Comparison of ENCODE assay signal across 8 mouse cellular contexts in genomic region chr6:21984990-21985731, GRCm38 (mm10). TPM values are rescaled to one million over a fixed set of nuclear protein-coding genes. Genes with fewer than 3 reads are reported as not detected.
DNase-seq lines count a peak whose midpoint lies in the region; ATAC-seq and TF ChIP-seq lines count a peak whose summit lies in the region.

No protein-coding gene starts in this region.

- H3K4me2 ChIP-seq in forebrain, embryonic 16.5 days (ENCODE audit: low read length), result peak overlapping the region; percentile 98
- H3K4me2 ChIP-seq in hindbrain, embryonic 14.5 days (replicated peaks), result peak overlapping the region; percentile 94

- WGBS in forebrain, embryonic 16.5 days, result 8% methylated on average over 16 of the region's 16 CpGs
- WGBS in hindbrain, embryonic 14.5 days, result 12% methylated on average over 16 of the region's 16 CpGs

- ATAC-seq in forebrain, embryonic 16.5 days, result peak; percentile 38; the same call in 1 of the 2 replicates
- ATAC-seq in hindbrain, embryonic 14.5 days (ENCODE audit: low FRiP score), result peak; percentile 24; the same call in 1 of the 2 replicates

- no peak overlapping the region for H3K27ac ChIP-seq in forebrain, embryonic 16.5 days (ENCODE audit: low read length)
- H3K27ac ChIP-seq in hindbrain, embryonic 14.5 days, result no peak overlapping the region
- H3K27ac ChIP-seq in left cerebral cortex, adult 2 months, result no peak overlapping the region

- H3K4me3 ChIP-seq in forebrain, embryonic 16.5 days (replicated peaks; ENCODE audit: low read length), result peak overlapping the region; percentile 52
- peak overlapping the region; percentile 41 for H3K4me3 ChIP-seq in hindbrain, embryonic 14.5 days (replicated peaks; ENCODE audit: low read length)
- peak overlapping the region; percentile 49 for H3K4me3 ChIP-seq in left cerebral cortex, adult 2 months
- peak overlapping the region; percentile 91 for H3K4me3 ChIP-seq in megakaryocyte, embryonic 14.5 days (replicated peaks)

- peaks cover 12% of the 10 kb centered on the region for H3K27me3 ChIP-seq in forebrain, embryonic 16.5 days (replicated peaks; ENCODE audit: control insufficient read depth, insufficient read depth, low read length)
- peaks cover 31% of the 10 kb centered on the region for H3K27me3 ChIP-seq in hindbrain, embryonic 14.5 days (ENCODE audit: control insufficient read depth, insufficient read depth, low read length)
- H3K27me3 ChIP-seq in megakaryocyte, embryonic 14.5 days (replicated peaks), result peaks cover 31% of the 10 kb centered on the region

- peak; percentile 67 for TF ChIP-seq CTCF in left cerebral cortex, adult 2 months (IDR thresholded peaks at IDR 0.05)

- DNase-seq in right cerebral cortex, adult 18-20 months, result peak; percentile 43
- DNase-seq in right cerebral cortex, postnatal 4 days, result no peak
- peak; percentile 84 for DNase-seq in c-Kit-positive CD71-negative TER-119-negative erythroid progenitor cells, embryonic 14.5 days (ENCODE audit: low read depth)
- DNase-seq in hindbrain, embryonic 14.5 days (ENCODE audit: low spot score), result peak; percentile 80
- DNase-seq in left cerebral cortex, adult 2 months (ENCODE audit: extremely low spot score in 1 of 2, low spot score in 2 of 2), result peak in 1 of 2 experiments; percentile 37
- peak; percentile 5 for DNase-seq in spleen, adult 12 weeks (ENCODE audit: low spot score)

- peak overlapping the region; percentile 53 for H3K9ac ChIP-seq in forebrain, embryonic 16.5 days (replicated peaks; ENCODE audit: low read depth, low read length)
- peak overlapping the region; percentile 38; the same call in 1 of the 2 replicates for H3K9ac ChIP-seq in hindbrain, embryonic 14.5 days

- no peaks in the 10 kb centered on the region for H3K9me3 ChIP-seq in forebrain, embryonic 16.5 days (ENCODE audit: control insufficient read depth, low read length)
- H3K9me3 ChIP-seq in hindbrain, embryonic 14.5 days (ENCODE audit: control insufficient read depth, low read length), result no peaks in the 10 kb centered on the region
- no peaks in the 10 kb centered on the region for H3K9me3 ChIP-seq in megakaryocyte, embryonic 14.5 days

- H3K36me3 ChIP-seq in forebrain, embryonic 16.5 days (ENCODE audit: control insufficient read depth, insufficient read depth), result no peaks in the 10 kb centered on the region
- H3K36me3 ChIP-seq in hindbrain, embryonic 14.5 days (replicated peaks; ENCODE audit: control insufficient read depth, insufficient read depth), result no peaks in the 10 kb centered on the region
- no peaks in the 10 kb centered on the region for H3K36me3 ChIP-seq in megakaryocyte, embryonic 14.5 days (replicated peaks; ENCODE audit: low read length)

- intact Hi-C loops in left cerebral cortex, adult 2 months (cut with DNase I), result loop anchor here (5.0 kb wide), 1 partner anchor 112 kb away; no protein-coding TSS in a partner anchor

- H3K4me1 ChIP-seq in forebrain, embryonic 16.5 days (replicated peaks; ENCODE audit: control insufficient read depth, insufficient read depth, low read length), result peaks cover 15% of the 10 kb centered on the region
- peaks cover 17% of the 10 kb centered on the region for H3K4me1 ChIP-seq in hindbrain, embryonic 14.5 days (replicated peaks; ENCODE audit: control insufficient read depth, insufficient read depth, low read length)
- H3K4me1 ChIP-seq in megakaryocyte, embryonic 14.5 days, result peaks cover 31% of the 10 kb centered on the region

RNA-seq across cellular contexts. Expression of gene Cped1, which starts 0.6 kb away (rescaled TPM):
- 3.2 and 4.4 TPM in 2 replicates for polyA plus RNA-seq in forebrain, embryonic 16.5 days (2015; fragmentation: Nextera tagmentation; extraction: Ambion mirVana)
- polyA plus RNA-seq in hindbrain, embryonic 14.5 days (2014; fragmentation: Nextera tagmentation; extraction: Ambion mirVana), result 5.0 and 5.4 TPM in 2 replicates
- 1 to 10 TPM; 3.6 to 4.7 TPM for total RNA-seq in left cerebral cortex, adult 2 months (2021)
- polyA plus RNA-seq in megakaryocyte, embryonic 14.5 days (2012; ENCODE audit: insufficient read depth, low replicate concordance), result 0.17 TPM in 1 of 2 replicates, not detected in the other

RNA-seq across cellular contexts. Expression of gene Ing3, which starts 35.8 kb away (rescaled TPM):
- 60.0 and 68.1 TPM in 2 replicates for polyA plus RNA-seq in forebrain, embryonic 16.5 days (2015; fragmentation: Nextera tagmentation; extraction: Ambion mirVana)
- polyA plus RNA-seq in hindbrain, embryonic 14.5 days (2014; fragmentation: Nextera tagmentation; extraction: Ambion mirVana), result 36.8 and 40.4 TPM in 2 replicates
- total RNA-seq in left cerebral cortex, adult 2 months (2021), result 10 to 100 TPM; 25.9 to 28.6 TPM
- polyA plus RNA-seq in megakaryocyte, embryonic 14.5 days (2012; ENCODE audit: insufficient read depth, low replicate concordance), result 6.9 TPM in 1 of 2 replicates, not detected in the other

Comparison
In these comparisons a context has a peak if more than half of its experiments do, and no peak if none do; other contexts are left out.
1. H3K4me3 ChIP-seq: peak in every context shown above with its lines; median percentile 91 in megakaryocyte, embryonic 14.5 days; 52 in forebrain, embryonic 16.5 days; 49 in left cerebral cortex, adult 2 months; 41 in hindbrain, embryonic 14.5 days.